Mouse (Mus musculus): ENCODE measurements around the gene Emc9. TPM values are rescaled to one million over a fixed set of nuclear protein-coding genes. Genes with fewer than 3 reads are reported as not detected.

The Emc9 gene
- polyA plus RNA-seq, 1 experiment from 2014 or later, result 5.3 TPM

- no peak for ATAC-seq (replicated peaks; ENCODE audit: insufficient number of reproducible peaks, low FRiP score, low TSS enrichment, low read depth)
- Histone ChIP-seq H3K9me3 (replicated peaks; ENCODE audit: control insufficient read depth, low read length) (no peaks in the 10 kb centered on the region), H3K9ac (replicated peaks; ENCODE audit: low read length) (no peak overlapping the region), H3K27me3 (ENCODE audit: control insufficient read depth, insufficient read depth, low read length) (no peaks in the 10 kb centered on the region), H3K36me3 (replicated peaks; ENCODE audit: control insufficient read depth, insufficient read depth, low read depth, low read length) (no peaks in the 10 kb centered on the region), H3K4me2 (ENCODE audit: low read depth, low read length) (no peak overlapping the region), H3K4me1 (ENCODE audit: control insufficient read depth, insufficient read depth, low read length) (no peaks in the 10 kb centered on the region), H3K27ac (replicated peaks; ENCODE audit: low read depth, low read length) (no peak overlapping the region), H3K4me3 (ENCODE audit: low read depth, low read length) (no peak overlapping the region)
- 73% methylated on average over 3 of the region's 3 CpGs for WGBS
- no peak for DNase-seq (ENCODE audit: low spot score)
These were observed 29.3 kb downstream of the Emc9 start for GRCm38 (mm10) chr14:55555788-55556187.

DNA sequence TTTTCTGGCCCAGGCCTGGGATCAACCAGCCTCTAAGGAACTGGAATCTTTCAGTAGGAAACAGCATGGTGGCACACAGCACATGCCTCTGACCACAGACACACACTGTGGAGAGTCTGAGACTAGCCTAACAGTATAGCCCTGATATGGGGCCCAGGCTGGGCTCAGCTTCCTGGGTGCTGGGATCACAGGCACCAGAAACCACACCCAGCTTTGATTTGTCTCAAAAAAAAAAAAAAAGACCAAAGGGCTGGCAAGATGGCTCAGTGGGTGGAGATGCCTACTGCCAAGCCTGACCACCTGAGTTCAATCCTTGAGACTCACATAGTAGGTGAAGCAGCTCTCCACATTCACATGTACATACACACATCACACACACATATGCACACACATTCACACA is 30.5 kb downstream of the Emc9 start:
- no peak for ATAC-seq (replicated peaks; ENCODE audit: insufficient number of reproducible peaks, low FRiP score, low TSS enrichment, low read depth)

DNA sequence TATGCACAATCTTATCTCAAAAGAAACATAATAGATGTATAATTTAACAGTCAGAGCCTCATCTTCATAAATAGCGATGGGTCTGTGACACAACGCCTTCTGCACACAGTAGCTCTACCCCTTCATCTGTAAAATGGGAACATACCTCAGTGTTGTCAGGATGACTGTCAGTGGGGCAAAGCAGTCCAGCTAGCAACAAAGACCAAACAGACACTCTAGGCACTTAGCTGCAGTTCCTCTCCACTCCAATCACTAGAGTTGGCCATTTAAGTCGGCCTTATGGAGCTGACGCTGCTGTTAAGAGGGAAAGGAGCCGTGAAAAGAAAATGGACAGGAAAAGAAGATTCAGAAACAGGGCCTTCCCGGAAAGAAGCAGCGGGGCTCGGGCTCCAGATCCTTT is 33.3 kb downstream of the Emc9 start:
- no peak for ATAC-seq (replicated peaks; ENCODE audit: insufficient number of reproducible peaks, low FRiP score, low TSS enrichment, low read depth)
- Histone ChIP-seq H3K36me3 (replicated peaks; ENCODE audit: control insufficient read depth, insufficient read depth, low read depth, low read length) (no peaks in the 10 kb centered on the region; the same call in 1 of the 2 replicates), H3K27ac (replicated peaks; ENCODE audit: low read depth, low read length) (no peak overlapping the region), H3K27me3 (ENCODE audit: control insufficient read depth, insufficient read depth, low read length) (no peaks in the 10 kb centered on the region), H3K4me1 (ENCODE audit: control insufficient read depth, insufficient read depth, low read length) (no peaks in the 10 kb centered on the region), H3K4me3 (ENCODE audit: low read depth, low read length) (no peak overlapping the region), H3K4me2 (ENCODE audit: low read depth, low read length) (no peak overlapping the region), H3K9ac (replicated peaks; ENCODE audit: low read length) (no peak overlapping the region), H3K9me3 (replicated peaks; ENCODE audit: control insufficient read depth, low read length) (no peaks in the 10 kb centered on the region)
- DNase-seq (ENCODE audit: low spot score), result no peak
- WGBS, result 92% methylated on average over 8 of the region's 8 CpGs

More for the DNA sequence above, 30.5 kb downstream of the Emc9 start:
- no peak for DNase-seq (ENCODE audit: low spot score)
- Histone ChIP-seq H3K9ac (replicated peaks; ENCODE audit: low read length) (no peak overlapping the region), H3K4me2 (ENCODE audit: low read depth, low read length) (no peak overlapping the region), H3K27me3 (ENCODE audit: control insufficient read depth, insufficient read depth, low read length) (no peaks in the 10 kb centered on the region), H3K4me1 (ENCODE audit: control insufficient read depth, insufficient read depth, low read length) (no peaks in the 10 kb centered on the region), H3K9me3 (replicated peaks; ENCODE audit: control insufficient read depth, low read length) (no peaks in the 10 kb centered on the region), H3K36me3 (replicated peaks; ENCODE audit: control insufficient read depth, insufficient read depth, low read depth, low read length) (no peaks in the 10 kb centered on the region), H3K27ac (replicated peaks; ENCODE audit: low read depth, low read length) (no peak overlapping the region), H3K4me3 (ENCODE audit: low read depth, low read length) (no peak overlapping the region)

DNA sequence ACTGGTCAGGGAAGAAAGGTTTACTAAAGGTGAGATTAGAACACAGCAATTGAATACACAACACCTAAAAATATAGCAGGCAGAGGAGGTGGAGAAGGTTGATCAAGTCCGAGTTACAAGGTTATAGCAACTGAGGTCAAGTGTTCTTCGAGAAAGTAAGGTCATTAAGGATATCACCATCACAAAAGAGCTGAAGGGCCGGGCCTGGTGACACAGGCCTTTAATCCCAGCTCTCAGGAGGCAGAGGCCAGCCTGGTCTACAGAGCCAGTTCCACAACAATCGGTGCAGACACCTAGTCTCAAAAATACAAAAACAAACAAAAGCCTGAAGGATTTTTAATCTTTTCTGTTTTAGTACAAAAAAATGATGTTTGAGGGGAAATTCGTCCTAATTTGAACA is 33.8 kb downstream of the Emc9 start:
- H3K4me2 ChIP-seq (ENCODE audit: low read depth, low read length), result no peak overlapping the region
- no peak for ATAC-seq (replicated peaks; ENCODE audit: insufficient number of reproducible peaks, low FRiP score, low TSS enrichment, low read depth)
- H3K9me3 ChIP-seq (replicated peaks; ENCODE audit: control insufficient read depth, low read length), result no peaks in the 10 kb centered on the region
- DNase-seq (ENCODE audit: low spot score), result no peak
- no peaks in the 10 kb centered on the region for H3K27me3 ChIP-seq (ENCODE audit: control insufficient read depth, insufficient read depth, low read length)
- no peaks in the 10 kb centered on the region; the same call in 1 of the 2 replicates for H3K36me3 ChIP-seq (replicated peaks; ENCODE audit: control insufficient read depth, insufficient read depth, low read depth, low read length)
- H3K9ac ChIP-seq (replicated peaks; ENCODE audit: low read length), result no peak overlapping the region
- no peak overlapping the region for H3K4me3 ChIP-seq (ENCODE audit: low read depth, low read length)
- H3K4me1 ChIP-seq (ENCODE audit: control insufficient read depth, insufficient read depth, low read length), result no peaks in the 10 kb centered on the region
- WGBS, result 74% methylated on average over 5 of the region's 5 CpGs
- H3K27ac ChIP-seq (replicated peaks; ENCODE audit: low read depth, low read length), result no peak overlapping the region

GRCm38 (mm10) chr14:55550191-55550590 is 34.9 kb downstream of the Emc9 start:
- H3K27ac ChIP-seq (replicated peaks; ENCODE audit: low read depth, low read length), result no peak overlapping the region
- H3K9me3 ChIP-seq (replicated peaks; ENCODE audit: control insufficient read depth, low read length), result no peaks in the 10 kb centered on the region
- no peaks in the 10 kb centered on the region for H3K4me1 ChIP-seq (ENCODE audit: control insufficient read depth, insufficient read depth, low read length)
- ATAC-seq (replicated peaks; ENCODE audit: insufficient number of reproducible peaks, low FRiP score, low TSS enrichment, low read depth), result no peak
- no peak overlapping the region for H3K4me2 ChIP-seq (ENCODE audit: low read depth, low read length)
- H3K9ac ChIP-seq (replicated peaks; ENCODE audit: low read length), result no peak overlapping the region
- WGBS, result 86% methylated on average over 6 of the region's 6 CpGs
- DNase-seq (ENCODE audit: low spot score), result no peak
- no peaks in the 10 kb centered on the region; the same call in 1 of the 2 replicates for H3K36me3 ChIP-seq (replicated peaks; ENCODE audit: control insufficient read depth, insufficient read depth, low read depth, low read length)
- no peaks in the 10 kb centered on the region for H3K27me3 ChIP-seq (ENCODE audit: control insufficient read depth, insufficient read depth, low read length)
- no peak overlapping the region for H3K4me3 ChIP-seq (ENCODE audit: low read depth, low read length)

- Histone ChIP-seq H3K4me2 (ENCODE audit: low read depth, low read length) (no peak overlapping the region), H3K9me3 (replicated peaks; ENCODE audit: control insufficient read depth, low read length) (no peaks in the 10 kb centered on the region), H3K4me3 (ENCODE audit: low read depth, low read length) (no peak overlapping the region), H3K27me3 (ENCODE audit: control insufficient read depth, insufficient read depth, low read length) (no peaks in the 10 kb centered on the region), H3K36me3 (replicated peaks; ENCODE audit: control insufficient read depth, insufficient read depth, low read depth, low read length) (no peaks in the 10 kb centered on the region; the same call in none of the 2 replicates), H3K4me1 (ENCODE audit: control insufficient read depth, insufficient read depth, low read length) (no peaks in the 10 kb centered on the region), H3K27ac (replicated peaks; ENCODE audit: low read depth, low read length) (no peak overlapping the region), H3K9ac (replicated peaks; ENCODE audit: low read length) (no peak overlapping the region)
- WGBS, result 87% methylated on average over 9 of the region's 9 CpGs
- no peak for DNase-seq (ENCODE audit: low spot score)
- no peak for ATAC-seq (replicated peaks; ENCODE audit: insufficient number of reproducible peaks, low FRiP score, low TSS enrichment, low read depth)
These were observed 40.8 kb downstream of the Emc9 start for GRCm38 (mm10) chr14:55544334-55544733.

DNA sequence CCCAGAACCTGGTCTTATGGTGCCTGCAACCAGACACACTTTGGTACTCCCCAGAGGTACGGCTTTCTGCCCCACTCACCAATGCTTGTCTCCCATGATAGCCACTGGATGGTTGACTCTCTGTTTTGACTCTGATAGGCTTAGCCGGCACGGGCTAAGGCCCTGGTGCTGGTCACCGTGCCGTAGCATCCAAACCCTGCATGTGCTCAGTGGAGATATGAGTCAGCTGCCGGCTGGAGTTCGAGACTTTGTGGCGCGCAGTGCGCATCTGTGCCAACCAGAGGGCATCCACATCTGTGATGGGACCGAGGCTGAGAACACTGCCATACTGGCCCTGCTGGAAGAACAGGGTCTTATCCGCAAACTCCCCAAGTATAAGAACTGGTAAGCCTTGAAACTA is 42.8 kb downstream of the Emc9 start:
- Histone ChIP-seq H3K27ac (replicated peaks; ENCODE audit: low read depth, low read length) (no peak overlapping the region), H3K4me2 (ENCODE audit: low read depth, low read length) (no peak overlapping the region), H3K36me3 (replicated peaks; ENCODE audit: control insufficient read depth, insufficient read depth, low read depth, low read length) (no peaks in the 10 kb centered on the region; the same call in 1 of the 2 replicates), H3K4me3 (ENCODE audit: low read depth, low read length) (no peak overlapping the region), H3K27me3 (ENCODE audit: control insufficient read depth, insufficient read depth, low read length) (no peaks in the 10 kb centered on the region), H3K9ac (replicated peaks; ENCODE audit: low read length) (no peak overlapping the region), H3K4me1 (ENCODE audit: control insufficient read depth, insufficient read depth, low read length) (no peaks in the 10 kb centered on the region), H3K9me3 (replicated peaks; ENCODE audit: control insufficient read depth, low read length) (no peaks in the 10 kb centered on the region)
- WGBS, result 95% methylated on average over 12 of the region's 12 CpGs
- DNase-seq (ENCODE audit: low spot score) (no peak), ATAC-seq (replicated peaks; ENCODE audit: insufficient number of reproducible peaks, low FRiP score, low TSS enrichment, low read depth) (no peak)

DNA sequence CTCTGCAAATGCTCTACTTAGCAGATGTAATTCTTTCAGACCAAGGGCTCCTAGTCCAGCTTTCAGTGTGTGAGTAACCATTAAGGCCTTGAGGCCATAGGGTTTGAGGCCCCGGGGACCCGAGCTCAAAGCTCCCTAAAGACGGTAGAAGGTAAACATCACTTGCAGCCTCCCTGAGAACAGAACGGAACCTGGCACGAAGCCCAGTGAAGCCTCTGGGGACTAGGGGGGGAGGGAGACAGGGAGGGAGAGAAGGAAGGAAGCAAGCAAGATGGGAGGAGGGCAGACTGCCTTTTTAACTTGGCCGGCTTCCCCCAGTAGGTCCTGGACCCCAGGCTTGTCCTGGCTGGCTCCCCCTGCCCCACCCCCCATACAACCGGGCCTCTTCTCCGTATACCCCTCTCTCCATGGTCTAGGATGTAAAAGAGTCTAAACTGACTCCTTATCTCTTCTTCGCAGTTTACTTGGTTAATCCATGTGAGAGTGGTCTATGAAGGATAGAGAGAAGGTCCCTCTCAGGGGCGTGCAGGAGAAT is 44.2 kb downstream of the Emc9 start:
- ATAC-seq (replicated peaks; ENCODE audit: insufficient number of reproducible peaks, low FRiP score, low TSS enrichment, low read depth), result no peak
- no peaks in the 10 kb centered on the region for H3K27me3 ChIP-seq (ENCODE audit: control insufficient read depth, insufficient read depth, low read length)
- H3K4me3 ChIP-seq (ENCODE audit: low read depth, low read length), result peak overlapping the region; percentile 62
- no peaks in the 10 kb centered on the region; the same call in 1 of the 2 replicates for H3K36me3 ChIP-seq (replicated peaks; ENCODE audit: control insufficient read depth, insufficient read depth, low read depth, low read length)
- 8% methylated on average over 10 of the region's 10 CpGs for WGBS
- H3K9me3 ChIP-seq (replicated peaks; ENCODE audit: control insufficient read depth, low read length), result no peaks in the 10 kb centered on the region
- peak; percentile 67 for DNase-seq (ENCODE audit: low spot score)
- H3K9ac ChIP-seq (replicated peaks; ENCODE audit: low read length), result peak overlapping the region; percentile 77
- H3K4me1 ChIP-seq (ENCODE audit: control insufficient read depth, insufficient read depth, low read length), result no peaks in the 10 kb centered on the region
- peak overlapping the region; percentile 86 for H3K4me2 ChIP-seq (ENCODE audit: low read depth, low read length)
- peak overlapping the region; percentile 76 for H3K27ac ChIP-seq (replicated peaks; ENCODE audit: low read depth, low read length)

Data from embryonic facial prominence, embryonic 11.5 days (tissue).